Mouse (Mus musculus): Measurements from ENCODE around the gene Cyp39a1. TPM values are rescaled to one million over a fixed set of nuclear protein-coding genes. Genes with fewer than 3 reads are reported as not detected.

Gene Cyp39a1
- polyA plus RNA-seq, 1 experiment: 2.5 TPM

GRCm38 (mm10) chr17:43651314-43652046 lies 15.7 kb upstream of the Cyp39a1 start:
- no peak overlapping the region for H3K27ac ChIP-seq (replicated peaks; ENCODE audit: low read depth, low read length)
- no peaks in the 10 kb centered on the region for H3K4me1 ChIP-seq (ENCODE audit: control insufficient read depth, insufficient read depth, insufficient read length, low read length)
- no peak overlapping the region for H3K4me3 ChIP-seq (ENCODE audit: insufficient read depth, low read depth, low read length)

GRCm38 (mm10) chr17:43666576-43667289 lies 492 bp upstream of the Cyp39a1 start, which contains the start of gene Slc25a27:
Slc25a27 (minus strand) TSS chr17:43667214.
- Histone ChIP-seq H3K27ac (replicated peaks; ENCODE audit: low read depth, low read length) (no peak within 1 kb of the TSS), H3K4me1 (ENCODE audit: control insufficient read depth, insufficient read depth, insufficient read length, low read length) (no peaks in the 10 kb centered on the region), H3K4me3 (ENCODE audit: insufficient read depth, low read depth, low read length) (peak within 1 kb of the TSS; percentile 97)

- Histone ChIP-seq H3K4me1 (ENCODE audit: control insufficient read depth, insufficient read depth, insufficient read length, low read length) (no peaks in the 10 kb centered on the region), H3K27ac (replicated peaks; ENCODE audit: low read depth, low read length) (no peak overlapping the region; the same call in 1 of the 2 replicates), H3K4me3 (ENCODE audit: insufficient read depth, low read depth, low read length) (no peak overlapping the region)
These were observed 2.0 kb downstream of the Cyp39a1 start for GRCm38 (mm10) chr17:43669145-43669695.

- Histone ChIP-seq H3K4me1 (ENCODE audit: control insufficient read depth, insufficient read depth, insufficient read length, low read length) (peaks cover 3% of the 10 kb centered on the region; the same call in 1 of the 2 replicates), H3K4me3 (ENCODE audit: insufficient read depth, low read depth, low read length) (no peak overlapping the region), H3K27ac (replicated peaks; ENCODE audit: low read depth, low read length) (no peak overlapping the region)
These were observed 4.7 kb downstream of the Cyp39a1 start for GRCm38 (mm10) chr17:43671907-43672306.

GRCm38 (mm10) chr17:43675228-43675627 lies 8.0 kb downstream of the Cyp39a1 start:
- H3K27ac ChIP-seq (replicated peaks; ENCODE audit: low read depth, low read length): no peak overlapping the region

GRCm38 (mm10) chr17:43676241-43676640 lies 9.0 kb downstream of the Cyp39a1 start:
- H3K4me3 ChIP-seq (ENCODE audit: insufficient read depth, low read depth, low read length): no peak overlapping the region
- H3K4me1 ChIP-seq (ENCODE audit: control insufficient read depth, insufficient read depth, insufficient read length, low read length): peaks cover 3% of the 10 kb centered on the region; the same call in 1 of the 2 replicates
- no peak overlapping the region for H3K27ac ChIP-seq (replicated peaks; ENCODE audit: low read depth, low read length)

More at GRCm38 (mm10) chr17:43675228-43675627, 8.0 kb downstream of the Cyp39a1 start:
- peaks cover 3% of the 10 kb centered on the region; the same call in 1 of the 2 replicates for H3K4me1 ChIP-seq (ENCODE audit: control insufficient read depth, insufficient read depth, insufficient read length, low read length)
- H3K4me3 ChIP-seq (ENCODE audit: insufficient read depth, low read depth, low read length): no peak overlapping the region

- Histone ChIP-seq H3K4me3 (ENCODE audit: insufficient read depth, low read depth, low read length) (no peak overlapping the region), H3K27ac (replicated peaks; ENCODE audit: low read depth, low read length) (no peak overlapping the region), H3K4me1 (ENCODE audit: control insufficient read depth, insufficient read depth, insufficient read length, low read length) (peaks cover 3% of the 10 kb centered on the region; the same call in 1 of the 2 replicates)
These were observed 10.1 kb downstream of the Cyp39a1 start for GRCm38 (mm10) chr17:43677317-43677716.

GRCm38 (mm10) chr17:43684086-43684485 lies 16.9 kb downstream of the Cyp39a1 start:
- no peak overlapping the region for H3K27ac ChIP-seq (replicated peaks; ENCODE audit: low read depth, low read length)
- no peaks in the 10 kb centered on the region for H3K4me1 ChIP-seq (ENCODE audit: control insufficient read depth, insufficient read depth, insufficient read length, low read length)
- no peak overlapping the region for H3K4me3 ChIP-seq (ENCODE audit: insufficient read depth, low read depth, low read length)

- no peak overlapping the region for H3K4me3 ChIP-seq (ENCODE audit: insufficient read depth, low read depth, low read length)
- no peaks in the 10 kb centered on the region for H3K4me1 ChIP-seq (ENCODE audit: control insufficient read depth, insufficient read depth, insufficient read length, low read length)
- no peak overlapping the region for H3K27ac ChIP-seq (replicated peaks; ENCODE audit: low read depth, low read length)
These were observed 17.4 kb downstream of the Cyp39a1 start for GRCm38 (mm10) chr17:43684638-43685037.

GRCm38 (mm10) chr17:43689591-43689990 lies 22.4 kb downstream of the Cyp39a1 start:
- Histone ChIP-seq H3K4me3 (ENCODE audit: insufficient read depth, low read depth, low read length) (no peak overlapping the region), H3K27ac (replicated peaks; ENCODE audit: low read depth, low read length) (no peak overlapping the region), H3K4me1 (ENCODE audit: control insufficient read depth, insufficient read depth, insufficient read length, low read length) (no peaks in the 10 kb centered on the region)

GRCm38 (mm10) chr17:43698997-43699649 lies 31.9 kb downstream of the Cyp39a1 start:
- no peak overlapping the region for H3K4me3 ChIP-seq (ENCODE audit: insufficient read depth, low read depth, low read length)
- no peak overlapping the region for H3K27ac ChIP-seq (replicated peaks; ENCODE audit: low read depth, low read length)
- H3K4me1 ChIP-seq (ENCODE audit: control insufficient read depth, insufficient read depth, insufficient read length, low read length): no peaks in the 10 kb centered on the region

GRCm38 (mm10) chr17:43701060-43701459 lies 33.8 kb downstream of the Cyp39a1 start:
- Histone ChIP-seq H3K4me1 (ENCODE audit: control insufficient read depth, insufficient read depth, insufficient read length, low read length) (no peaks in the 10 kb centered on the region), H3K4me3 (ENCODE audit: insufficient read depth, low read depth, low read length) (no peak overlapping the region), H3K27ac (replicated peaks; ENCODE audit: low read depth, low read length) (no peak overlapping the region)

GRCm38 (mm10) chr17:43704216-43704930 lies 37.1 kb downstream of the Cyp39a1 start:
- no peak overlapping the region for H3K4me3 ChIP-seq (ENCODE audit: insufficient read depth, low read depth, low read length)
- H3K4me1 ChIP-seq (ENCODE audit: control insufficient read depth, insufficient read depth, insufficient read length, low read length): no peaks in the 10 kb centered on the region
- H3K27ac ChIP-seq (replicated peaks; ENCODE audit: low read depth, low read length): no peak overlapping the region

GRCm38 (mm10) chr17:43706749-43707148 lies 39.5 kb downstream of the Cyp39a1 start:
- H3K27ac ChIP-seq (replicated peaks; ENCODE audit: low read depth, low read length): no peak overlapping the region
- no peak overlapping the region for H3K4me3 ChIP-seq (ENCODE audit: insufficient read depth, low read depth, low read length)
- no peaks in the 10 kb centered on the region for H3K4me1 ChIP-seq (ENCODE audit: control insufficient read depth, insufficient read depth, insufficient read length, low read length)
